In the genomic region with DNA sequence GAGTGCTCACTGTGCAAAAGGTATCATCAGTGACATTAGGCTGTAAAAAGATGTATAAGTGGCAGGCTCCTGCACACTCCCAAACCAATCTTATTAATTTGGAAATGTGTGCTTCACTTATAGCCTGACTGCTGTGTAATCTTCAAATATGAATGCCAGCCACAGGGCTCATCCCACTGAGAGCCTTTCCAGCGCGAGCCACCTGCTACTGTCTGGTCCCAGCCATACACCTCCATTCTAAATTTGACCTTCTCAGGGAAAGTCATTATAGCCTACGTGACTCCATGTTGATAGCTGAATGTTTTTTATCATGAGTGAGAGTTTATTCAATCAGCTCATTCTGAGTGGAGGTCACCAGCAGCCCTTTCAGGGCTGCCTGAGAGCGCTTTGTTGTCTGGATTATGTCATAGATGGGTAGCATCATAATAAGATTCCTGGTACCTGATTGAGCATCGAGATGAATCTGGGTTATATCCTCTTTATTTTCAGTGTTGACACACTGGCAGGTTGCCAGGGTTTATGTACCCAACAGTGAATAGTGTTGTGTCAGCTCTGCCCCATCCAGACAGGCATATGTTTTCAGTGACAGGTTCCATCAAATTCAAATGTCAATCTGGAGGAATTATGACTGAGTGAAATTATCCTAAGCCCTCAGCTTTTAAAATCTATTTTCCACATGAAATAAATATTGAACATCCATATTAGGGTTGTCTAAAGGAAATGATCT, we compare ENCODE assay signal across 16 mouse cellular contexts.
A peak's percentile ranks its signal among the peaks of the same experiment; 100 is the strongest.
DNase-seq lines count a peak whose midpoint lies in the region; ATAC-seq and TF ChIP-seq lines count a peak whose summit lies in the region.
"Had no signal": no experiment of that assay in that cellular context is flagged by ENCODE, and none has a peak within 500 bp of the region (broad histone marks: within the 10 kb centered on the region; RNA-seq: fewer than 3 reads in every experiment).

No protein-coding gene starts in this region.

- no peak; the same call in 1 of the 2 replicates for ATAC-seq in hindbrain, postnatal 0 days
- peak; percentile 36; the same call in 1 of the 2 replicates for ATAC-seq in forebrain, embryonic 16.5 days
- ATAC-seq: inflammation-experienced regulatory T-cells, adult 6 months; liver, postnatal 0 days had no signal

- no peaks in the 10 kb centered on the region for H3K9me3 ChIP-seq in hindbrain, postnatal 0 days (ENCODE audit: low read length)
- H3K9me3 ChIP-seq in hindbrain, embryonic 10.5 days: no peaks in the 10 kb centered on the region
- no peaks in the 10 kb centered on the region for H3K9me3 ChIP-seq in forebrain, embryonic 16.5 days (ENCODE audit: control insufficient read depth, low read length)
- H3K9me3 ChIP-seq: embryonic facial prominence, embryonic 12.5 days; heart, embryonic 12.5 days; kidney, embryonic 15.5 days had no signal

- H3K9ac ChIP-seq in hindbrain, postnatal 0 days (replicated peaks; ENCODE audit: low read length): no peak overlapping the region
- no peak overlapping the region for H3K9ac ChIP-seq in forebrain, embryonic 16.5 days (replicated peaks; ENCODE audit: low read depth, low read length)
- H3K9ac ChIP-seq: embryonic facial prominence, embryonic 12.5 days; heart, embryonic 12.5 days; kidney, embryonic 15.5 days; liver, postnatal 0 days had no signal

- H3K27me3 ChIP-seq in hindbrain, postnatal 0 days (ENCODE audit: insufficient read depth, low read length): no peaks in the 10 kb centered on the region
- H3K27me3 ChIP-seq in hindbrain, embryonic 10.5 days (ENCODE audit: insufficient read depth, poor library complexity, severe bottlenecking): no peaks in the 10 kb centered on the region
- H3K27me3 ChIP-seq in cerebellum, adult 2 months (ENCODE audit: control insufficient read depth, insufficient read depth, low read length): no peaks in the 10 kb centered on the region
- no peaks in the 10 kb centered on the region for H3K27me3 ChIP-seq in forebrain, embryonic 16.5 days (replicated peaks; ENCODE audit: control insufficient read depth, insufficient read depth, low read length)
- H3K27me3 ChIP-seq in kidney, adult 2 months (replicated peaks; ENCODE audit: control insufficient read depth, insufficient read depth, low read length): no peaks in the 10 kb centered on the region
- H3K27me3 ChIP-seq: embryonic facial prominence, embryonic 12.5 days; heart, embryonic 12.5 days; kidney, embryonic 15.5 days had no signal

- no peak overlapping the region for H3K4me3 ChIP-seq in hindbrain, postnatal 0 days (ENCODE audit: low read length)
- H3K4me3 ChIP-seq in hindbrain, embryonic 10.5 days: no peak overlapping the region
- no peak overlapping the region for H3K4me3 ChIP-seq in cerebellum, adult 2 months (replicated peaks; ENCODE audit: insufficient read depth, low read depth, low read length)
- no peak overlapping the region for H3K4me3 ChIP-seq in forebrain, embryonic 16.5 days (replicated peaks; ENCODE audit: low read length)
- H3K4me3 ChIP-seq in kidney, adult 2 months (ENCODE audit: insufficient read depth, low read depth, low read length): no peak overlapping the region
- H3K4me3 ChIP-seq: embryonic facial prominence, embryonic 12.5 days; heart, embryonic 12.5 days; kidney, embryonic 15.5 days had no signal

- no peak overlapping the region for H3K27ac ChIP-seq in hindbrain, postnatal 0 days
- no peak overlapping the region for H3K27ac ChIP-seq in hindbrain, embryonic 10.5 days
- H3K27ac ChIP-seq in cerebellum, adult 2 months (ENCODE audit: insufficient read depth, low read length): no peak overlapping the region; the same call in 1 of the 2 replicates
- no peak overlapping the region for H3K27ac ChIP-seq in forebrain, embryonic 16.5 days (ENCODE audit: low read length)
- H3K27ac ChIP-seq in kidney, adult 2 months (ENCODE audit: insufficient read depth, low read depth, low read length): no peak overlapping the region
- H3K27ac ChIP-seq: embryonic facial prominence, embryonic 12.5 days; kidney, embryonic 15.5 days had no signal

- H3K4me1 ChIP-seq in hindbrain, postnatal 0 days (ENCODE audit: insufficient read depth, low read length): no peaks in the 10 kb centered on the region
- 0 out of 2 replicates have a peak, but pooled peaks cover 8% of the 10 kb centered on the region for H3K4me1 ChIP-seq in hindbrain, embryonic 10.5 days (replicated peaks)
- peaks cover 8% of the 10 kb centered on the region; the same call in 1 of the 2 replicates for H3K4me1 ChIP-seq in cerebellum, adult 2 months (ENCODE audit: control insufficient read depth, insufficient read depth, low read length)
- peaks cover 10% of the 10 kb centered on the region for H3K4me1 ChIP-seq in forebrain, embryonic 16.5 days (replicated peaks; ENCODE audit: control insufficient read depth, insufficient read depth, low read length)
- no peaks in the 10 kb centered on the region for H3K4me1 ChIP-seq in kidney, adult 2 months (ENCODE audit: control insufficient read depth, insufficient read depth, low read length)
- H3K4me1 ChIP-seq: embryonic facial prominence, embryonic 12.5 days had no signal

- 64% methylated on average over 5 of the region's 5 CpGs for WGBS in hindbrain, postnatal 0 days
- WGBS in hindbrain, embryonic 10.5 days: 90% methylated on average over 5 of the region's 5 CpGs
- 30% methylated on average over 5 of the region's 5 CpGs for WGBS in cerebellum, adult 2 months
- WGBS in forebrain, embryonic 16.5 days: 74% methylated on average over 5 of the region's 5 CpGs
- 86% methylated on average over 5 of the region's 5 CpGs for WGBS in kidney, adult 2 months

- H3K4me2 ChIP-seq in hindbrain, postnatal 0 days (ENCODE audit: low read depth, low read length): no peak overlapping the region
- no peak overlapping the region for H3K4me2 ChIP-seq in forebrain, embryonic 16.5 days (ENCODE audit: low read length)
- H3K4me2 ChIP-seq: embryonic facial prominence, embryonic 12.5 days; heart, embryonic 12.5 days; kidney, embryonic 15.5 days had no signal

- no peak for TF ChIP-seq POLR2A in brain, embryonic 14.5 days (IDR thresholded peaks at IDR 0.05; ENCODE audit: borderline replicate concordance, extremely low read depth, insufficient read depth, insufficient read length, poor library complexity, severe bottlenecking)
- no peak for TF ChIP-seq POLR2A in cerebellum, adult 2 months (IDR thresholded peaks at IDR 0.05; ENCODE audit: borderline replicate concordance, insufficient read depth, low read length)
- no peak for TF ChIP-seq POLR2A in kidney, adult 2 months (IDR thresholded peaks at IDR 0.05; ENCODE audit: low read depth, low read length)

- TF ChIP-seq CTCF in hindbrain, postnatal 0 days (IDR thresholded peaks at IDR 0.05; ENCODE audit: low read depth): no peak
- no peak for TF ChIP-seq CTCF in brain, embryonic 14.5 days (IDR thresholded peaks at IDR 0.05; ENCODE audit: borderline replicate concordance, extremely low read depth, insufficient read depth, insufficient read length)
- no peak for TF ChIP-seq CTCF in cerebellum, adult 2 months (IDR thresholded peaks at IDR 0.05; ENCODE audit: borderline replicate concordance, insufficient read depth, low read depth, low read length)
- TF ChIP-seq CTCF in kidney, adult 2 months (conservative IDR thresholded peaks at IDR 0.05; ENCODE audit: insufficient read depth, insufficient read length, low read depth, low read length): no peak

- no peaks in the 10 kb centered on the region for H3K36me3 ChIP-seq in hindbrain, postnatal 0 days (ENCODE audit: insufficient read depth, low read length)
- H3K36me3 ChIP-seq in hindbrain, embryonic 10.5 days: no peaks in the 10 kb centered on the region
- H3K36me3 ChIP-seq in forebrain, embryonic 16.5 days (ENCODE audit: control insufficient read depth, insufficient read depth): no peaks in the 10 kb centered on the region
- no peaks in the 10 kb centered on the region for H3K36me3 ChIP-seq in kidney, adult 2 months (ENCODE audit: control insufficient read depth, insufficient read depth, low read length)
- H3K36me3 ChIP-seq: embryonic facial prominence, embryonic 12.5 days; heart, embryonic 12.5 days; kidney, embryonic 15.5 days had no signal

- peak; percentile 37 for DNase-seq in hindbrain, postnatal 0 days (ENCODE audit: low spot score)
- DNase-seq in hindbrain, embryonic 10.5 days (ENCODE audit: low spot score): no peak
- DNase-seq in brain, embryonic 14.5 days (ENCODE audit: low read depth): peak; percentile 64
- peak; percentile 31 to 48 for DNase-seq in cerebellum, adult 2 months
- DNase-seq in spleen, adult 12 weeks (ENCODE audit: low spot score): no peak
- no peak for DNase-seq in kidney, adult 2 months
- DNase-seq: liver; liver, postnatal 0 days; lung, postnatal 36 days; right cerebral cortex, postnatal 25 days; thymus, postnatal 14 days had no signal

Comparison
In these comparisons a context has a peak if more than half of its experiments do, and no peak if none do; other contexts are left out.
1. DNase-seq: peak in hindbrain, postnatal 0 days (single experiment), brain, embryonic 14.5 days (single experiment) and cerebellum, adult 2 months (2 of 2); none in hindbrain, embryonic 10.5 days (single experiment), spleen, adult 12 weeks (single experiment) and kidney, adult 2 months (single experiment).